Mouse (Mus musculus): ENCODE measurements around the gene Xlr5a. TPM values are rescaled to one million over a fixed set of nuclear protein-coding genes. Genes with fewer than 3 reads are reported as not detected.
A peak's percentile ranks its signal among the peaks of the same experiment; 100 is the strongest.
"Not testable (repeated sequence)": the region's sequence is repeated elsewhere in the genome, so short reads cannot be mapped to it uniquely, and the experiment has no call there.

Gene Xlr5a
- polyA plus RNA-seq, 1 experiment from 2014 or later: not detected

- Histone ChIP-seq H3K27me3 (ENCODE audit: insufficient read depth, low read length) (no peaks in the 10 kb centered on the region), H3K36me3 (ENCODE audit: insufficient read depth) (no peaks in the 10 kb centered on the region), H3K4me3 (ENCODE audit: low read depth, low read length) (no peak overlapping the region), H3K4me2 (no peak overlapping the region), H3K9me3 (ENCODE audit: low read depth, low read length) (no peaks in the 10 kb centered on the region), H3K4me1 (ENCODE audit: insufficient read depth) (no peaks in the 10 kb centered on the region), H3K9ac (no peak overlapping the region), H3K27ac (ENCODE audit: low read depth) (no peak overlapping the region)
- DNase-seq (no peak), ATAC-seq (ENCODE audit: insufficient read depth) (no peak)
- no peak for TF ChIP-seq CTCF (IDR thresholded peaks at IDR 0.05; ENCODE audit: low read depth)
- 57% methylated on average over 3 of the region's 3 CpGs for WGBS
These were observed 28.3 kb upstream of the Xlr5a start for GRCm38 (mm10) chrX:73321029-73321428.

- no peak overlapping the region for H3K9ac ChIP-seq
- no peak overlapping the region for H3K4me2 ChIP-seq
- 18% methylated on average over 3 of the region's 3 CpGs for WGBS
- no peaks in the 10 kb centered on the region for H3K9me3 ChIP-seq (ENCODE audit: low read depth, low read length)
- no peak overlapping the region for H3K4me3 ChIP-seq (ENCODE audit: low read depth, low read length)
- peak; percentile 71 for DNase-seq
- peak; percentile 54 for TF ChIP-seq CTCF (IDR thresholded peaks at IDR 0.05; ENCODE audit: low read depth)
- H3K36me3 ChIP-seq (ENCODE audit: insufficient read depth): no peaks in the 10 kb centered on the region
- no peak for ATAC-seq (ENCODE audit: insufficient read depth)
- no peaks in the 10 kb centered on the region for H3K4me1 ChIP-seq (ENCODE audit: insufficient read depth)
- no peaks in the 10 kb centered on the region for H3K27me3 ChIP-seq (ENCODE audit: insufficient read depth, low read length)
- H3K27ac ChIP-seq (ENCODE audit: low read depth): no peak overlapping the region
These were observed 19.7 kb upstream of the Xlr5a start for GRCm38 (mm10) chrX:73312522-73312921.

- not testable (repeated sequence) for H3K4me2 ChIP-seq; H3K9ac ChIP-seq; H3K4me1 ChIP-seq (ENCODE audit: insufficient read depth); H3K36me3 ChIP-seq (ENCODE audit: insufficient read depth); H3K27me3 ChIP-seq (ENCODE audit: insufficient read depth, low read length); ATAC-seq (ENCODE audit: insufficient read depth); DNase-seq; H3K27ac ChIP-seq (ENCODE audit: low read depth); H3K4me3 ChIP-seq (ENCODE audit: low read depth, low read length); H3K9me3 ChIP-seq (ENCODE audit: low read depth, low read length)
- 55% methylated on average over 6 of the region's 10 CpGs for WGBS
These were observed 3.0 kb upstream of the Xlr5a start for GRCm38 (mm10) chrX:73295745-73296144.

GRCm38 (mm10) chrX:73265270-73265669, 27.5 kb downstream of the Xlr5a start, which contains the start of gene Xlr3c:
TSS of gene Xlr3c (minus strand) at chrX:73265390.
- H3K36me3 ChIP-seq (ENCODE audit: insufficient read depth); DNase-seq; H3K9me3 ChIP-seq (ENCODE audit: low read depth, low read length); H3K4me2 ChIP-seq; H3K9ac ChIP-seq; H3K4me3 ChIP-seq (ENCODE audit: low read depth, low read length); H3K4me1 ChIP-seq (ENCODE audit: insufficient read depth); H3K27ac ChIP-seq (ENCODE audit: low read depth); ATAC-seq (ENCODE audit: insufficient read depth); H3K27me3 ChIP-seq (ENCODE audit: insufficient read depth, low read length): not testable (repeated sequence)
- 92% methylated on average over 12 of the region's 14 CpGs for WGBS

GRCm38 (mm10) chrX:73262428-73262827, 30.3 kb downstream of the Xlr5a start:
- not testable (repeated sequence) for H3K27ac ChIP-seq (ENCODE audit: low read depth); H3K9ac ChIP-seq; H3K4me2 ChIP-seq; ATAC-seq (ENCODE audit: insufficient read depth); H3K4me1 ChIP-seq (ENCODE audit: insufficient read depth); H3K9me3 ChIP-seq (ENCODE audit: low read depth, low read length); H3K27me3 ChIP-seq (ENCODE audit: insufficient read depth, low read length); DNase-seq; H3K4me3 ChIP-seq (ENCODE audit: low read depth, low read length); H3K36me3 ChIP-seq (ENCODE audit: insufficient read depth)
- whole genome bisulfite sequencing: 94% methylated on average over 1 of the region's 2 CpGs

- not testable (repeated sequence) for H3K4me3 ChIP-seq (ENCODE audit: low read depth, low read length)
These were observed 49.9 kb downstream of the Xlr5a start, which contains the start of gene Xlr4c for GRCm38 (mm10) chrX:73242821-73243325. TSS of gene Xlr4c (minus strand) at chrX:73243130.

GRCm38 (mm10) chrX:73229288-73229687, 63.5 kb downstream of the Xlr5a start:
- Histone ChIP-seq H3K9ac (peak overlapping the region; percentile 58; the same call in 1 of the 2 replicates), H3K36me3 (ENCODE audit: insufficient read depth) (no peaks in the 10 kb centered on the region), H3K4me3 (ENCODE audit: low read depth, low read length) (peak overlapping the region; percentile 53), H3K4me2 (peak overlapping the region; percentile 71), H3K9me3 (ENCODE audit: low read depth, low read length) (no peaks in the 10 kb centered on the region), H3K27me3 (ENCODE audit: insufficient read depth, low read length) (no peaks in the 10 kb centered on the region), H3K27ac (ENCODE audit: low read depth) (no peak overlapping the region), H3K4me1 (ENCODE audit: insufficient read depth) (no peaks in the 10 kb centered on the region)
- no peak for ATAC-seq (ENCODE audit: insufficient read depth)
- no peak for DNase-seq
- WGBS: 30% methylated on average over 3 of the region's 3 CpGs
- TF ChIP-seq CTCF (IDR thresholded peaks at IDR 0.05; ENCODE audit: low read depth): no peak

More at GRCm38 (mm10) chrX:73242821-73243325, 49.9 kb downstream of the Xlr5a start, which contains the start of gene Xlr4c:
- H3K36me3 ChIP-seq (ENCODE audit: insufficient read depth); H3K9me3 ChIP-seq (ENCODE audit: low read depth, low read length); H3K4me2 ChIP-seq; H3K27ac ChIP-seq (ENCODE audit: low read depth); H3K4me1 ChIP-seq (ENCODE audit: insufficient read depth); H3K9ac ChIP-seq; DNase-seq; ATAC-seq (ENCODE audit: insufficient read depth); H3K27me3 ChIP-seq (ENCODE audit: insufficient read depth, low read length): not testable (repeated sequence)
- WGBS: 74% methylated on average over 12 of the region's 14 CpGs

All from lung, embryonic 14.5 days (tissue).